Mouse (Mus musculus) urinary bladder, postnatal 36 days (tissue): ENCODE results near the gene Apbb2.

Source experiments
- DNase-seq, 2 experiments: peaks; one replicate each; pipeline ENCODE4 v3.0.0; 2022; ENCODE audit warnings: low spot score in 2 of 2, mixed read lengths in 1 of 2

The Apbb2 gene

DNA sequence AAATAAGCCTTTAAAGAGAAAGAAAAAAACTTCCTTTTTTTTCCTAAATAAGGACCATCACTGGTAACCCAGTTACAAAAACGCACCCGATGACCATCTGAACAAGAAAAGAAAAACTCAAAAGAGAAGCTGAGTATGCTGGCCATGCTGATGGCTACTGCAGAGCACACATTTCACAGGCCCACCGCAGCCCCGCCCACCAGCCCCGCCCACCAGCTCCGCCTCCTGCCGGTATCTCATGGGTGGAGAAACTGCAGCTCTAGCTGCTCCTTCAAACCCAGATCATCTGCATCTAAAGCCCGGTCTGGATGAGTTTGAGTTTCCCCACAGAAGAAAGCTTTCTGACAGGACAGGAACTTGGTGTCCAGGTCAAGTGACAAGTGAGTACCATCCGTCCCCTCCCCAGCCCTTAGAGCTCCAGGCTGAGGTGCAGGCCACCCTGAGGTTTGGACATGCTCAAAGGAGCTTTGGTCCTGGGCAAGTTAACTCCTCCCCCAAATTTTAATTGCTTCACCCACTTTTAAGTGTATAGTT lies 16.2 kb downstream of the Apbb2 start:
- no peak for DNase-seq

- no peak for DNase-seq
Observed at GRCm38 (mm10) chr5:66600415-66600814, 18.2 kb downstream of the Apbb2 start.

DNA sequence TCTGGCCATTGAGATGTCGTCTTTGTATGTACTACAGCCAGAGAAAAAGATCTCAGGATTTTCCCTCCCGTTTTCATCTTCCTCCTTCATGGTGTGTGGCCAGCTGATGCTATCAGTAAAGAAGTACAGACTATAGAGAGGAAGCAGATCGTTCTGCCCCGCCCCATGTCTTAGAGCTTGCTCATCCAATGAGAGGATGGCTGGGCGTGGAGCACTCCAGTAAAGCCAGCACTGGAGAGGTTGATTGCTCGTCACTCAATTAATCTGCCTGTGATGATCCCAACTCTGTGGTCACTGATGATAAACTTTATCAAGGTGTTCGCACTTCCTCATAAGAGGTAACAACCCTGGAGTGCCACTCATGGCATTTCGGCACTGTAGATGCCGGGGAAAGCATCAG lies 18.7 kb downstream of the Apbb2 start:
- no peak for DNase-seq

- no peak for DNase-seq
Observed at GRCm38 (mm10) chr5:66596296-66596695, 22.3 kb downstream of the Apbb2 start.

DNA sequence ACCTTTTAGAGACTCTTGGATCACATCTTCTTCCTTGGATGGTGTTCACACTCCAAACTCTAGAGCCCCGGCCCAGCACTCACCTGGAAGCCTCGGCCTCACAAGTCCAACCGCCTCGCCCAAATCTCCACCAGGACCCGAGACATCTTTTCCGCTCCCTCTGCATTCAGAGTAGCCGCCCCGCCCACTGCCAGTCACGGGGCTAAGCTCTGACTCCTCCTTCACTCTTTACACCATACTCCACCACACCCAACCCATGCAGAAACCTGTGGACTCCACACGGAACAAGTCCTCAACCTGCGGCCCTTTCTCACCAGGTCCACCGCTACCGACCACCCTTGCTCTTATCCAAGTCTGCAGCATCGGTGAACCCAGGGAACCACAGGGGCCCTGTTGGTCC lies 23.7 kb downstream of the Apbb2 start:
- DNase-seq, result no peak

DNA sequence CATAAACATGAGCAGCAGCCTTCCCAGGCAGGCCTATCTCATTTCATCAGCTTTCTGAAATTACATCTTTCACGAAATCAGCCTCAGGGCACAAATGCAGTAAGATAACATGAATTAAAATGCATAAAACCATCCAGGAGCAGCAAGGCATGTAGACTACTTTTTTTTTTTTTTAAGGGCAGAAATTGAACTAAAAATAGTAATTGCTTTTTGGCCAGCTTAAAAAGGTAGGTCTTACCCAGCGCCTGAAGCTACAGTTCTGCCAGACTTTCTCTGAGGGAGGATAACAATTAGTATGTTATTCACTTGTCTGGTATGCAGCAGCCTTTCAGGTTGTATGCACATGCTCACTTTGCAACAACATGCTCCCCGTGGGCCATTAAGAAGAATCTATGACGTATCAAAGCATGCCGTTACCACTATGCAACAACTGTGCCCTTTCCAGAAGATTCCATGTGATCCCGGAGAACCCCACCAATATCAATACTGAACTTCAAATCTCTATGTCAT lies 32.3 kb downstream of the Apbb2 start:
- no peak for DNase-seq

GRCm38 (mm10) chr5:66583019-66583406 lies 35.6 kb downstream of the Apbb2 start:
- no peak for DNase-seq

DNA sequence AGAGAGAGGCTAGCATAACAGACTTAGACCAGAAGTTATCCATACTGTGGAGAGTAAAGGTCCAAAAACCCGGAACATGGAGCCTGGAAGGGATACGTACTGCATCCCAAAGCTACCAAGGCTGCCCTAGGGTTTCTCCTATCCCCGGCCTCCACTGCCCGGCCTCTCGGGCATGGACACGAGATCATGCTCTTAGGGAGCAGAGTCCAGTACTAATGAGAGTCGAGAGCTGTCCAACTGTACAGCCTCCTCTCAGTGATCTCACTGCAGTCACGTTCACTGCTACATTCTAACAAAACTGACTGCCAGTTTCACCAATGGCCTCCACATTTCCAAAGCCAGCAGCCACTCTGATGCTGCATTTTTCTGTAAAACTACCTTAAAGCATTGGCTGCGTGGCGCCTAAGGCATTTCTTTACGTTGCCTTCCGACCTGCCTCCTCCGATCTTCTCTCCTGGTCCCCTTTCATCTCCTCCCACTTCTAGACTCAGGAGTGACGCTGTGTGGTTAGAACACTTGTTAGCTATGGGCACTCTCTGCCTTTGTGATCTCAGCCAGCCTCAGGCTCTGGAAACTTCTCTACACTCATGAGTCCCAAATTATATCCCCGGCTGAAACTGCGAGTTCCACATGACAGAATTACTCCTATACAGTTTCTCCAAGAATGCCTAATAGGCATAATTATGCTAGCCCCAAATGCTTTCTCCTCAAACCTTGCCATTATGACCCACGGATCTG lies 36.1 kb downstream of the Apbb2 start:
- no peak for DNase-seq

- DNase-seq, result no peak
Observed at GRCm38 (mm10) chr5:66579066-66579465, 39.5 kb downstream of the Apbb2 start.

- no peak for DNase-seq
Observed at GRCm38 (mm10) chr5:66576299-66576698, 42.3 kb downstream of the Apbb2 start.

- no peak for DNase-seq
Observed at GRCm38 (mm10) chr5:66575148-66575547, 43.4 kb downstream of the Apbb2 start.

- DNase-seq, result no peak
Observed at GRCm38 (mm10) chr5:66573266-66573665, 45.3 kb downstream of the Apbb2 start.

DNA sequence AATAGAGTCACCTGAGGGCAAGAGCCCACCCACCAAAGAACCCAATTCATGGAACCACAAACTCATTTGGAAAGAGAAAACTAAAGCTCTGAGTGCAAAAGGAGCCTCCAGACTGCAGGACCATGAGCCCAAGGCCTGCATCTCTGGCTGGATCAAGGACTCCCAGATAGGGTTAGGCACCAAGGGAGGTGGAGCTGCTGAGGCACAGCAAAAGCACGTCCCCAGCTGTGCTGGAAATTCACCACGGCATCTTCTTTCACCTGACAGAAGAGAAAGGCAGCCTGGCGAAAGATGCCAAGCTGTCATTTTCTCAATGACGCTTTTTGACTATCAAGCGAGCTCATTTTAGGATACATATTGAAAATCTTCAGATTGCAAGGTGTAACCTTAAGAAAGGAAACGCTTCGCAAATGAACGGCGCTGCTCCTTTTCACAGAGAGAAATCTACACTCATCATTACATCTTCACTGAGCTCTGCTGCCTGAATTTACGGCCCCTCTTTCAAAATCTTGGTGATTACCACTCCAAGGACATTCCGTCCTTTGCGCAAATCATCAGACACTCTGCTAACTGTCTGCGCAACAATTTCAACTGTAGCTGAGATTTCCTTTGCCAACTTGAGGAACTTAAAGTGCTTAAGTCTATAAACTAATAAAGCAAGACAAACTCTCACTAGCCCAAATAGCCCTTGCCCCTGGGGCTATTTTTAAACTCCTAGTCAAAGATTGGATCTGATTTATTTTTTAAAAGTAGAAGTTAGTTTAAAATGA lies 46.3 kb downstream of the Apbb2 start:
- DNase-seq, result peak in 1 of 2 experiments; percentile 50

- DNase-seq, result no peak
Observed at GRCm38 (mm10) chr5:66570709-66571108, 47.9 kb downstream of the Apbb2 start.

DNA sequence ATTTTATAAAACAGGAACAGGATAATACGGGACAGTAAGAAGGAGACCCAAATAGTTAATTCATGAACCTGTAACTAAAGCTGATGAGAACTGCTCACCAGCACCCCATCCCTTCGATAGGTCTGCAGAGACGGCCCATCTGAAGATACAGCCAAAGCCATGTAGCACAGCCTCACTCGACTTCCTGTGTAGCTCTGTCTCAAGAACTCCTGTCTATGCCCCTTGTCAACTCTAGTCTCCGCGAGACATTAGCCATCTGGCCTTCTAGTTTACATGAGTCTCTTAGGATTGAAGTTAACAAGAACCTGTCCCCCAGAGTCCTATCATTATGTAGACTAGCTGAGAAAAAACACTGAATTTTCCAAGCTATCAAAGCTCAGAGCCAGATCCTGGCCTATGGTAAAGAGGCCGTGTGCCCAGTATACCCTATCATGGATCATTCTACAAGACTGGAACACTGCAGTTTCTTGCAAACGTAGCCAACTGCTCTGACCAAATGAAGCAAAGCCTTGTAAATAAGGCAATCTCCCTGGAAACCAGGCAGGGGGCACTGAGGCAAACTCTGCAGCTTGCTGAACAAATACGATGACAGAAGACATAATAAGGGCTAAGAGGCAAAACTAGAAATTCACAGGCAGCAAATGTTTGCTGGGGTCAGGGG lies 49.3 kb downstream of the Apbb2 start:
- no peak for DNase-seq

DNA sequence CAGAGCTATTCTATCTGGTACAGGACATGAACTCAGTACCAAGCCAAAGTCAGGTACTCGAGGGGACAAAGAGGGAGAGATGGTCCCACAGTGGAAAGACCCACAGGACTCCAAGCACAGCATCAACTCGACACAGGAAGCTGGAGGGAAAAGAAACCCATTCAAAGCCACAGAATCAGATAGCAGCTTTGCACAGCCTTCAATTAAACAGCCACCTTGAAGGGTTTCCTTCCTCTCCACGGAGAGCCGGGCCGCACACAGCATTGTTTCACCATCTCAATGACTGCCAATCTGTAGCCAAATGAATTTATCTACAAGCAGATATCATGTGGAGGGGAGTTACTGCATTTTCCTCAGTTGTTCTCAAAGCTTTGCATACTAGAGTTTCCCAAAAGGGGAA lies 50.6 kb downstream of the Apbb2 start:
- DNase-seq, result no peak

DNA sequence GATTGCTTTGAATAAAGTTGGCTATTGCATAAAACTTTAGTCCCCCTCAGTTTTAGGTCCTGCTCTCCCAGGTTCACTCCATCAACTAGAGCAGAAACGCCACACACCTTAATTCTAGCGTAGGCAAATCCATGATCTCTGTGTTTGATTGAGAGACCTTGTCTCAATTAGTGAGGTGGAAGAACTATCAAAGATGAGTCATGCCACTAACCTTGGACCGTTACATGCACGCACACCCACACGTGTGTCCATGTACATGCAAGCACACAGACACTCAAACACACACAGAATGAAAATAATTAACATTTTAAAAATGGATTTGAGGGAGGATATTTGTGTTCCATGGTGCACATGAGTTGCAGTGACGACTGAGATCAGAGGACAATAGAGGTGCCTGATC lies 51.2 kb downstream of the Apbb2 start:
- DNase-seq, result no peak

GRCm38 (mm10) chr5:66559591-66560175 lies 58.9 kb downstream of the Apbb2 start:
- no peak for DNase-seq

GRCm38 (mm10) chr5:66558094-66558493 lies 60.5 kb downstream of the Apbb2 start:
- DNase-seq, result no peak

DNA sequence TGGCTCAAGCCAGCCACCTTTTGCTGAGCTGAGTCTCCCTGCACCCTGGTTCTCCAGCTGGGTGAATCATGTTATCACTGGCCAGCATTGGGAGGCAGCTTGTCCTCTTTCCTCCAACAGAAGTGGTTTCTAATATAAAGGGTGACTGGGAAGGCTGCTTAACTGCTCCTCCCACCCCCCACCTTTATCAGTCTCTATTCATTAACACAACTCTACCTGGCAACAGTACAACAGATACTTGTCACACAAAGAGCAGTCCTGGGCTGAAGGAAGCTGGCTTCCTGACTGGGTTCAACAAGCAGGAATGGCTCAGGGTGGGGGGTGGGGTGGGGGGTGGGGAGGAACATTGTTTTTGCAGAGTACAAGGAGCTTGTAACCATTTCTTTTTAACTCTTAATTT lies 64.7 kb downstream of the Apbb2 start:
- no peak for DNase-seq

- DNase-seq, result no peak
Observed at GRCm38 (mm10) chr5:66552246-66552645, 66.3 kb downstream of the Apbb2 start.

DNA sequence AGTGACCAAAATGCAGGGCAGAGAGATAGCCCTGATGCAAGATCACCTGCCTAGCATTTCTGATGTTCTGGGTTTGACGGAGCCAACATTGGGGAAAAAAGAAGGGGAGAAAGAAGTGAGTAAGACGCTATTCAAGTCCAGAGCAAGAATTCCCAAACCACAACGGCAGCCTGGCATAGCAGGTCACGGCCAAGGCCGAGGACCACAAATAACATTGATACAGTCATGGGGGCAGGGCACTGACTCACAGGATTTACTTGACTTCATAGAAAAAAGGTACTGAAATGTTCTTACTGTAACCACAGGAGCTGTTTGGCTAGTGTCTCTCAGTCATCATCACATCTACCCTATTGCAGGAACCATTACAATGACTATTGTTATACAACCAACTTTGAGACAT lies 68.3 kb downstream of the Apbb2 start:
- no peak for DNase-seq
